Mouse (Mus musculus): ENCODE measurements around the gene Scfd1. TPM values are rescaled to one million over a fixed set of nuclear protein-coding genes. Genes with fewer than 3 reads are reported as not detected.

The Scfd1 gene
- 46.4 and 49.1 TPM in 2 replicates for polyA plus RNA-seq (2016; fragmentation: Nextera tagmentation; extraction: Ambion mirVana)

GRCm38 (mm10) chr12:51377003-51377887 lies at the start of gene Scfd1:
Gene Scfd1 (plus strand): TSS chr12:51377510.
- H3K36me3 ChIP-seq = peaks cover 43% of the 10 kb centered on the region
- H3K27ac ChIP-seq = peak within 1 kb of the TSS; percentile 87
- peak; percentile 100 for ATAC-seq
- peak within 1 kb of the TSS; percentile 87 for H3K9ac ChIP-seq
- H3K4me1 ChIP-seq = peaks cover 15% of the 10 kb centered on the region; the same call in 1 of the 2 replicates
- under 1% methylated on average over 34 of the region's 34 CpGs for WGBS (ENCODE audit: insufficient replicate concordance)
- H3K4me3 ChIP-seq = peak within 1 kb of the TSS; percentile 87
- H3K27me3 ChIP-seq (replicated peaks) = no peaks in the 10 kb centered on the region
- peak within 1 kb of the TSS; percentile 80 for H3K4me2 ChIP-seq
- H3K9me3 ChIP-seq (replicated peaks) = no peaks in the 10 kb centered on the region

GRCm38 (mm10) chr12:51337014-51337413 lies 40.3 kb upstream of the Scfd1 start:
- Histone ChIP-seq H3K9ac (no peak overlapping the region), H3K4me2 (no peak overlapping the region), H3K4me3 (no peak overlapping the region), H3K9me3 (replicated peaks) (no peaks in the 10 kb centered on the region), H3K27ac (no peak overlapping the region), H3K4me1 (no peaks in the 10 kb centered on the region), H3K36me3 (no peaks in the 10 kb centered on the region), H3K27me3 (replicated peaks) (no peaks in the 10 kb centered on the region)
- 81% methylated on average over 1 of the region's 1 CpGs for WGBS (ENCODE audit: insufficient replicate concordance)
- no peak for ATAC-seq

- WGBS (ENCODE audit: insufficient replicate concordance) = 54% methylated on average over 4 of the region's 4 CpGs
- Histone ChIP-seq H3K36me3 (0 out of 2 replicates have a peak, but pooled peaks cover 5% of the 10 kb centered on the region), H3K9ac (no peak overlapping the region), H3K4me2 (no peak overlapping the region), H3K9me3 (replicated peaks) (no peaks in the 10 kb centered on the region), H3K4me1 (peaks cover 26% of the 10 kb centered on the region), H3K4me3 (no peak overlapping the region), H3K27ac (no peak overlapping the region), H3K27me3 (replicated peaks) (0 out of 2 replicates have a peak, but pooled peaks cover 3% of the 10 kb centered on the region)
- no peak for ATAC-seq
Measured at GRCm38 (mm10) chr12:51346121-51346520, 31.2 kb upstream of the Scfd1 start.

- Histone ChIP-seq H3K9me3 (replicated peaks) (no peaks in the 10 kb centered on the region), H3K36me3 (peaks cover 21% of the 10 kb centered on the region), H3K4me2 (peak within 1 kb of the TSS; percentile 86), H3K27ac (peak within 1 kb of the TSS; percentile 90), H3K4me1 (peaks cover 26% of the 10 kb centered on the region), H3K9ac (peak within 1 kb of the TSS; percentile 88), H3K27me3 (replicated peaks) (0 out of 2 replicates have a peak, but pooled peaks cover 3% of the 10 kb centered on the region), H3K4me3 (peak within 1 kb of the TSS; percentile 73)
- WGBS (ENCODE audit: insufficient replicate concordance) = under 1% methylated on average over 70 of the region's 70 CpGs
- peak; percentile 94 for ATAC-seq
Measured at GRCm38 (mm10) chr12:51347988-51348697, 29.2 kb upstream of the Scfd1 start, which contains the start of gene G2e3. Gene G2e3 (plus strand): TSS chr12:51348061.

GRCm38 (mm10) chr12:51348698-51348998 lies 28.7 kb upstream of the Scfd1 start:
- Histone ChIP-seq H3K4me1 (peaks cover 26% of the 10 kb centered on the region), H3K27ac (peak overlapping the region; percentile 90), H3K9me3 (replicated peaks) (no peaks in the 10 kb centered on the region), H3K27me3 (replicated peaks) (0 out of 2 replicates have a peak, but pooled peaks cover 3% of the 10 kb centered on the region), H3K36me3 (peaks cover 26% of the 10 kb centered on the region), H3K4me2 (peak overlapping the region; percentile 86), H3K4me3 (peak overlapping the region; percentile 73), H3K9ac (peak overlapping the region; percentile 88)
- ATAC-seq = peak; percentile 9; the same call in 1 of the 2 replicates
- 1% methylated on average over 10 of the region's 10 CpGs for WGBS (ENCODE audit: insufficient replicate concordance)

- peaks cover 7% of the 10 kb centered on the region for H3K4me1 ChIP-seq
- peaks cover 87% of the 10 kb centered on the region for H3K36me3 ChIP-seq
- no peak overlapping the region for H3K27ac ChIP-seq
- 55% methylated on average over 8 of the region's 8 CpGs for WGBS (ENCODE audit: insufficient replicate concordance)
- no peaks in the 10 kb centered on the region for H3K27me3 ChIP-seq (replicated peaks)
- no peaks in the 10 kb centered on the region for H3K9me3 ChIP-seq (replicated peaks)
- H3K4me2 ChIP-seq = no peak overlapping the region
- no peak for ATAC-seq
- no peak overlapping the region for H3K9ac ChIP-seq
- H3K4me3 ChIP-seq = no peak overlapping the region
Measured at GRCm38 (mm10) chr12:51355296-51355695, 22.0 kb upstream of the Scfd1 start.

- Histone ChIP-seq H3K36me3 (peaks cover 88% of the 10 kb centered on the region), H3K4me3 (no peak overlapping the region), H3K4me1 (no peaks in the 10 kb centered on the region), H3K9ac (no peak overlapping the region), H3K9me3 (replicated peaks) (no peaks in the 10 kb centered on the region), H3K27me3 (replicated peaks) (no peaks in the 10 kb centered on the region), H3K4me2 (no peak overlapping the region), H3K27ac (no peak overlapping the region)
- ATAC-seq = no peak
Measured at GRCm38 (mm10) chr12:51361294-51361693, 16.0 kb upstream of the Scfd1 start.

GRCm38 (mm10) chr12:51362898-51363297 lies 14.4 kb upstream of the Scfd1 start:
- WGBS (ENCODE audit: insufficient replicate concordance) = 95% methylated on average over 1 of the region's 1 CpGs
- Histone ChIP-seq H3K4me2 (no peak overlapping the region), H3K9me3 (replicated peaks) (no peaks in the 10 kb centered on the region), H3K27me3 (replicated peaks) (no peaks in the 10 kb centered on the region), H3K4me3 (no peak overlapping the region), H3K36me3 (peaks cover 88% of the 10 kb centered on the region), H3K27ac (no peak overlapping the region), H3K4me1 (no peaks in the 10 kb centered on the region), H3K9ac (no peak overlapping the region)
- ATAC-seq = no peak

- Histone ChIP-seq H3K36me3 (peaks cover 79% of the 10 kb centered on the region), H3K9me3 (replicated peaks) (no peaks in the 10 kb centered on the region), H3K9ac (no peak overlapping the region), H3K4me1 (no peaks in the 10 kb centered on the region), H3K27me3 (replicated peaks) (no peaks in the 10 kb centered on the region), H3K4me2 (no peak overlapping the region), H3K27ac (no peak overlapping the region), H3K4me3 (no peak overlapping the region)
- ATAC-seq = no peak
- 89% methylated on average over 3 of the region's 3 CpGs for WGBS (ENCODE audit: insufficient replicate concordance)
Measured at GRCm38 (mm10) chr12:51368504-51368903, 8.8 kb upstream of the Scfd1 start.

- WGBS (ENCODE audit: insufficient replicate concordance) = 13% methylated on average over 6 of the region's 6 CpGs
- Histone ChIP-seq H3K4me3 (peak overlapping the region; percentile 87), H3K9ac (peak overlapping the region; percentile 87), H3K27me3 (replicated peaks) (no peaks in the 10 kb centered on the region), H3K4me1 (peaks cover 15% of the 10 kb centered on the region; the same call in 1 of the 2 replicates), H3K27ac (peak overlapping the region; percentile 87), H3K9me3 (replicated peaks) (no peaks in the 10 kb centered on the region), H3K4me2 (peak overlapping the region; percentile 80), H3K36me3 (peaks cover 43% of the 10 kb centered on the region)
- ATAC-seq = no peak
Measured at GRCm38 (mm10) chr12:51377888-51378190, 529 bp downstream of the Scfd1 start.

GRCm38 (mm10) chr12:51399871-51400270 lies 22.6 kb downstream of the Scfd1 start:
- Histone ChIP-seq H3K4me1 (no peaks in the 10 kb centered on the region), H3K27me3 (replicated peaks) (no peaks in the 10 kb centered on the region), H3K36me3 (peaks cover 83% of the 10 kb centered on the region), H3K9ac (no peak overlapping the region), H3K27ac (no peak overlapping the region), H3K4me2 (no peak overlapping the region), H3K9me3 (replicated peaks) (no peaks in the 10 kb centered on the region), H3K4me3 (no peak overlapping the region)
- WGBS (ENCODE audit: insufficient replicate concordance) = 94% methylated on average over 6 of the region's 6 CpGs
- no peak for ATAC-seq

GRCm38 (mm10) chr12:51402060-51402698 lies 24.9 kb downstream of the Scfd1 start:
- H3K27ac ChIP-seq = no peak overlapping the region
- H3K4me2 ChIP-seq = no peak overlapping the region
- H3K27me3 ChIP-seq (replicated peaks) = no peaks in the 10 kb centered on the region
- no peak; the same call in 1 of the 2 replicates for ATAC-seq
- no peaks in the 10 kb centered on the region for H3K9me3 ChIP-seq (replicated peaks)
- peaks cover 76% of the 10 kb centered on the region for H3K36me3 ChIP-seq
- no peaks in the 10 kb centered on the region for H3K4me1 ChIP-seq
- no peak overlapping the region for H3K9ac ChIP-seq
- 77% methylated on average over 5 of the region's 5 CpGs for WGBS (ENCODE audit: insufficient replicate concordance)
- H3K4me3 ChIP-seq = no peak overlapping the region

Data from liver, embryonic 12.5 days (tissue).